Mouse (Mus musculus) neural tube, embryonic 14.5 days (tissue): ENCODE measurements around the gene Grik3. TPM values are rescaled to one million over a fixed set of nuclear protein-coding genes. Genes with fewer than 3 reads are reported as not detected.

Experiments
- ATAC-seq: fragments of 200-750 bp; cut with Nextera tagmentation; 2 replicates; pipeline ENCODE4 v1.8.0; 2017; ENCODE audit warnings: low read depth, mild to moderate bottlenecking, moderate TSS enrichment, moderate library complexity
- H3K27ac ChIP-seq: fragments of 300-500 bp; sonication (generic); 2 replicates; pipeline ENCODE4 v1.5.1; 2014; ENCODE audit warnings: low read depth, mild to moderate bottlenecking, control low read depth, low read length, moderate library complexity, mixed read lengths
- H3K27me3 ChIP-seq: fragments of 300-500 bp; sonication (generic); 2 replicates; pipeline ENCODE4 v1.6.1; 2014; ENCODE audit warnings: low read length; ENCODE audit not compliant: control insufficient read depth, insufficient read depth
- H3K36me3 ChIP-seq: fragments of 300-500 bp; sonication (generic); 2 replicates; pipeline ENCODE4 v1.6.1; 2014; ENCODE audit warnings: low read length, mixed read lengths; ENCODE audit not compliant: control insufficient read depth, insufficient read depth
- H3K4me1 ChIP-seq: fragments of 300-500 bp; sonication (generic); 2 replicates; pipeline ENCODE4 v1.6.1; 2014; ENCODE audit warnings: low read length; ENCODE audit not compliant: control insufficient read depth, insufficient read depth
- H3K4me2 ChIP-seq: fragments of 300-500 bp; sonication (generic); 2 replicates; pipeline ENCODE4 v1.6.1; 2014; ENCODE audit warnings: mild to moderate bottlenecking, low read depth, low read length, control low read depth
- H3K4me3 ChIP-seq: fragments of 300-500 bp; sonication (generic); 2 replicates; pipeline ENCODE4 v1.5.1; 2014; ENCODE audit warnings: low read depth, low read length, control low read depth, mixed read lengths
- H3K9ac ChIP-seq: fragments of 300-500 bp; sonication (generic); replicated peaks from 2 replicates; pipeline ENCODE4 v1.6.1; 2014; ENCODE audit warnings: low read depth, mild to moderate bottlenecking, control low read depth, low read length, mixed read lengths
- H3K9me3 ChIP-seq: fragments of 300-500 bp; sonication (generic); 2 replicates; pipeline ENCODE4 v1.6.1; 2016; ENCODE audit warnings: low read length; ENCODE audit not compliant: control insufficient read depth
- WGBS: fragments of 180-500 bp; shearing (Covaris S2); extraction: QIAGEN DNeasy Blood & Tissue Kit; methylation state at CpG from one replicate; pipeline ENCODE4 v1.1.7; 2014; 5-methylcytosine and 5-hydroxymethylcytosine counted together
- polyA plus RNA-seq: library from polyadenylated mRNA; unstranded; fragments of >200 nt; fragmentation: Nextera tagmentation; extraction: Ambion mirVana; gene quantifications from 2 replicates; pipeline ENCODE4 v1.2.1, GENCODE M21; 2014

Gene Grik3
- polyA plus RNA-seq, 1 experiment from 2014 or later: 8.0 TPM

DNA sequence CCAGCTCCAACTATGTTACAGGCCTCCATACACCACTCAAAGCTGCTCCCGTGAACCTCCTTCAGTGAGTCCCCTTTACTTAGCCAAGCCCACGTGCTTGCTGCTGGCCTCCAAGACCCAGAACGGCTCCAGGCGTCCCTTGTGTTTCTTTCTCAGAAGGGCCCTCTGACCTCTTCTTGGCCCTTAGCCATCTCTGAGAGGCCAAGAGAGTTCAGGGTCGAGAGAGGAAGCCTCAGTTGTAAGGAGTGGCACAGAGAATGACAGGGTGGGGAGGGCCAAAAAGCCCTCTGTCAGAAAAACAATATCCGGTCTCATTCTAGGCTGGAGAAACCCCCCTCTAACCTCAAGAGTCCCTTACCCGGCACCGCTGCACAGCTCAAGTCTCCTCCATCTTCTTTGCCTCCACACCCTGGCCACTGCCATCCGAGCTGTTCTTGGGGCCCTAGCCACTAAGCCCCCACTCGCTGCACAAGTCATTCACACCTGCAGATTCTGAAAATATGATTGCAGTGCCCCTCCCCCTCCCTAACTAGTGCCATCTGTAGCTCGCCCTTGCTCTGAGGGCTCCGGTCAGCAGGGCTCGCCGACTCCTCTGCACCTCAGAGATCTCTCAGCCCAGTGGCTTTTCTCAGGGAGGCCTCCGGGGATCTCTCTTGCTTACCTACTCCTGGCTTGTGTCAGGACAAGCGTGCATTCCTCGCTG lies 73.7 kb downstream of the Grik3 start:
- H3K4me1 ChIP-seq: peaks cover 11% of the 10 kb centered on the region
- ATAC-seq: no peak
- WGBS: 58% methylated on average over 17 of the region's 17 CpGs
- H3K36me3 ChIP-seq: no peaks in the 10 kb centered on the region
- H3K9me3 ChIP-seq: no peaks in the 10 kb centered on the region
- no peak overlapping the region for H3K4me2 ChIP-seq
- H3K4me3 ChIP-seq: no peak overlapping the region
- no peaks in the 10 kb centered on the region for H3K27me3 ChIP-seq
- no peak overlapping the region for H3K27ac ChIP-seq
- H3K9ac ChIP-seq: no peak overlapping the region

DNA sequence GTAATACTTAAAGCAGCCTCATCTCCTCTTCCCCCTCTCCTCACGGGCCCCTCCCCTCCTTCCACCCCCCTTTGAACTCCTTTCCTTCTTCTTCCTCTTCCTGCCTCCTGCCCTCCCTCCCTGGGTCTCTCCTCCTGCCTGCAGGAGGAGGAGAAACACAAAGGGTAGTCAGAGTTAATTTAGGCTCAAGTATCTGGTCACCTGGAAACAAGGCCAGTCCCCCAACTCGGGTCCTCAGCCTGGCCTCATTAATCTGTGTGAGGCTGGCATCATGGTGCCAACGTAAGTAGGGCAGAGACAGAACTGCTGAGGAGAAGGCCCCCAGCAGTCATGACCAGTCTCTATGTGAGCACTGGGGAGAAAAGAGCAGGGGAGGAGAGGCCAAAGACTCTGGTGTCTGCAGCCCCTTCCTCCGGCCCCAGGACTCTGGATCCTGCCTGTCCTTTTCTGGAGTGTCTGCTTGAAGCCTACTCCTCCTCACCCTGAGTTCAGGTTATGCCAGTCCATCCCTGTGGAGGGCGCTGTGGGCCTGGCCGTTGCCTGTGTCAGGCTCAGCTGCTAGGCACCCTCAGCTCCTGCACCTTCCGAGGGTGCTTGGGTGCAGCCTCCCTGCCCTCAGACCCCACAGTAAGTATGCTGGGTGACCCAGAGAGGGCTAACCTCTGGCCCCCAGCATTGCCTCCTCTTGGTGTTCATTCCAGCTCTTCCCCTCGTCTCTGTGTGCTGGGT lies 75.4 kb downstream of the Grik3 start:
- H3K4me3 ChIP-seq: no peak overlapping the region
- no peak overlapping the region for H3K27ac ChIP-seq
- no peak overlapping the region for H3K4me2 ChIP-seq
- no peak overlapping the region for H3K9ac ChIP-seq
- ATAC-seq: no peak
- WGBS: 51% methylated on average over 8 of the region's 8 CpGs
- H3K4me1 ChIP-seq: peaks cover 7% of the 10 kb centered on the region; the same call in 1 of the 2 replicates
- H3K27me3 ChIP-seq: no peaks in the 10 kb centered on the region
- H3K9me3 ChIP-seq: no peaks in the 10 kb centered on the region
- H3K36me3 ChIP-seq: no peaks in the 10 kb centered on the region

DNA sequence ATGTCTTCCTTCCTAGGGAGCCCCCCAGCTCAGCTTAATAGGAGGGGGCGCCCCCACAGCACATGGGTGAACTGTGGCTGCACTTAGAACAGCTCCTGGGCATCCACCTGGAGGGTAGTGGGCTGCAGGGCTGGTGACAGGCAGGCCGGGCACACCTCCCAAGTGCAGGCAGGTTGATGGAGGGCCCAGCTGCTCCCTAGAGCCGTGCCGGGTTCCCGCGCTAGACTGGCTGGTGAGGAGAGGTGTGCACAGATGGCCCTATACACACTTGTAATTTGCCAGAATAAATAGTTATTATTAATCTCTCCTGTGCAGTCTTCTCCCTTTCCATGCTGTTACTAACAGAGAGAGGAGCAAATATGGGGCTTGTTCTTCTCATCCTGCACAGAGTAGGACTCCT lies 77.7 kb downstream of the Grik3 start:
- no peaks in the 10 kb centered on the region; the same call in 1 of the 2 replicates for H3K27me3 ChIP-seq
- no peak overlapping the region for H3K9ac ChIP-seq
- no peak overlapping the region for H3K4me2 ChIP-seq
- 59% methylated on average over 6 of the region's 6 CpGs for WGBS
- ATAC-seq: no peak
- no peaks in the 10 kb centered on the region for H3K9me3 ChIP-seq
- H3K36me3 ChIP-seq: no peaks in the 10 kb centered on the region
- H3K4me3 ChIP-seq: no peak overlapping the region
- no peak overlapping the region for H3K27ac ChIP-seq
- peaks cover 17% of the 10 kb centered on the region for H3K4me1 ChIP-seq

DNA sequence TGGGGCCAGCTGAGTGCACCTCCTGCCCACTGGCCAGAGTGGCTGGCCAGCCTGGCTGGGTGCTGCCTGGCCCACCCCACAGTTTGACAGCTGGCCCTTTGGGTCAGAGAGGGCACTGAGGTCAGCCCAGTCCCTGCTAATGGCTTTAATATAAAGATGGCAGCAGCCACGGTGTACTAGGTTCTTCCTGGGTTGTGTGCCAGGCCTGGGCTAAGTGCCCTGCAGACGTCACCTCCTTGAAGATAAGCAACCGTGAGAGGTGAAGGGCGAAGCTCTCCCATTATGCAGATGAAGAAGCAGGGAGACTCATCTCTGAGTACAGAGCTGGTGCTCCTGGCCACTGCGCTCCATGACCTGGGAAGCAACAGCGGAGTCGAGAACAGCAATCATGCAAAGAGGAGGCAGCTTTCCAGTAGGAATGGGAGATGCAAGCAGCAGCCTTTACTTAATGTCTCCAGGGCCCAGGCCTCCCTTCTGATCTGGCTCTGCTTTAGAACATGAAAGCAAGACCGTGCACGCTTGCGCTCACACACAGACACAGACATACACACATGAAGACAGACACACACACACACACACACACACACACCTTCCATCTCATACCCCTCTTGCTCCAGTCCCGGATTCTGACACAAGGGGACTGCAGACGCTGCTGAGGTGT lies 81.3 kb downstream of the Grik3 start:
- Histone ChIP-seq H3K36me3 (no peaks in the 10 kb centered on the region), H3K9me3 (no peaks in the 10 kb centered on the region), H3K4me3 (no peak overlapping the region), H3K4me2 (no peak overlapping the region), H3K4me1 (peaks cover 17% of the 10 kb centered on the region), H3K9ac (no peak overlapping the region), H3K27ac (0 out of 2 replicates have a peak overlapping the region, but pooled peaks have one; percentile 16), H3K27me3 (no peaks in the 10 kb centered on the region; the same call in 1 of the 2 replicates)
- 33% methylated on average over 12 of the region's 12 CpGs for WGBS
- peak; percentile 35; the same call in 1 of the 2 replicates for ATAC-seq

DNA sequence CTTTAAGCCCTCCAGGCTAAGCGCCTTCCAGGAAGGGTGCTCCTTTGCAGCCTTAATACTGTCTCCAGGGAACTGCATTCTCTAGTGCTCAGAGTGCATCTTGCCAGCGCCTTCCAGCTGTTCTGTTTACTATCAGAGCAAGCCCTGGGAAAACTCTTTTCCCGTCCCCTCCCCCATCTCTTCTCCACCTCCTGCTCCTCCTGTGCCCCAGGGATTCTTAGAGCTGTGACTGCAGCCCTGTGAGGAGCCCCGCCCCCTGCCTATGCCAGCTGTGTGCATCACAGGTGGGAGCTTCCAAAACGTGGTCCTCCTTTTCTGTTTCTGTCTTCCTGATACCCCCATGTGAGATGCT lies 81.8 kb downstream of the Grik3 start:
- ATAC-seq: peak; percentile 35; the same call in 1 of the 2 replicates
- H3K4me3 ChIP-seq: no peak overlapping the region
- no peak overlapping the region for H3K9ac ChIP-seq
- no peaks in the 10 kb centered on the region for H3K9me3 ChIP-seq
- 7% methylated on average over 5 of the region's 5 CpGs for WGBS
- no peak overlapping the region for H3K27ac ChIP-seq
- no peaks in the 10 kb centered on the region; the same call in 1 of the 2 replicates for H3K27me3 ChIP-seq
- H3K36me3 ChIP-seq: no peaks in the 10 kb centered on the region
- no peak overlapping the region for H3K4me2 ChIP-seq
- peaks cover 17% of the 10 kb centered on the region for H3K4me1 ChIP-seq

DNA sequence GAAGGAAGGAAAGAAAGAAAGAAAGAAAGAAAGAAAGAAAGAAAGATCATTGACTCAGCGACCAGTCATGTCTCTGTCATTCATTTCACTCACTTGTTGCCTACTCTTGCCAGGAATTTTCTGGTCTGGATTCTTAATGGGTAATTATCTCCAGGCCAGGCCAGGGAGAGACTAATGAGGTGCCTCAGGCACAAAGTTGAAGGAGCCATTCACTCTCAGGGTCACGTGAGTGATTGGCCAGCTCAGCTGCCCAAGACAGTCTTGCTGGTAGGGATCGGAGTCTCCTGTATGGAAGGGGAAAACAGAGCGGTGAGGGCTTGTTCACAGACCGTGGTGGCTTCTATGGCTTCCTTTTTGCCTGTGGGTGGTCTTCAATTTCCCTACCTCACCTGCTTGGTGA lies 82.5 kb downstream of the Grik3 start:
- H3K9ac ChIP-seq: no peak overlapping the region
- no peak overlapping the region for H3K4me3 ChIP-seq
- no peak for ATAC-seq
- no peak overlapping the region for H3K27ac ChIP-seq
- no peaks in the 10 kb centered on the region for H3K36me3 ChIP-seq
- no peak overlapping the region for H3K4me2 ChIP-seq
- no peaks in the 10 kb centered on the region for H3K9me3 ChIP-seq
- H3K4me1 ChIP-seq: peaks cover 17% of the 10 kb centered on the region
- H3K27me3 ChIP-seq: no peaks in the 10 kb centered on the region; the same call in 1 of the 2 replicates
- 28% methylated on average over 5 of the region's 5 CpGs for WGBS

DNA sequence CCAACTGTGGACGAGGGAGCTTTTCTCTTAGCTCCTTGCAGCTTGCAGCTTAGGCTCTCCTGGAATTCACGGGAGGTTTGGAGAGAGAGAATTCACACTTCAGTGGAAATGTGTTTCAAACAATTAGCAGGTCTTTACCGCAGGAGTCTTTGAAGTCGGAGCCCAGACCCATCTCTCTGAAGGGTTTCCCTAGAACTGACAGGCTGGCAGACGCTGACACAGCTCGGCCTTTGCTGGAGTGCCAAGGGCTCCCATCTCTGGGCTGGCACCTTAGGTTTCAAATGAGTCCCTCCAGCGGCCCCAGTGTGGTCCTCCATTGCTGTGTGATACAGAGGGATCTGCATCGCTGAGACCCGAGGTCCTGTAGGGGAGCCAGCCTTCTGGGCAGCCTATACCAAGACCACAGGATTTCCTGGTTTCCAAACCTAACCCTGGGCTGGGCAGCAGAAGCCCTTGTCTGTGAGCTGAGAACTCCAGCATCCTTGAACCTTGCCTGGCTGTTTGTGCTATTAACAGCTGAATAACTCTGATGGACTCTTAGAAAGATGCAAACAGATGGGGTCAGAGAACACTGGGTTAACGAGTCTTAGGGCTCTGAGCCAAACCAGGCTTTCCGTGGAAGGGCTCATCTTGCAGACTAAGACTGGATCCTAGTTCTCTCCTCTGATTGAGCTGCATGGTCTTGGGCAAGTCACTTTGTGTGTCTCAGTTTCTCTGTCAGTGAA lies 83.6 kb downstream of the Grik3 start:
- H3K36me3 ChIP-seq: no peaks in the 10 kb centered on the region
- WGBS: 20% methylated on average over 11 of the region's 11 CpGs
- peaks cover 17% of the 10 kb centered on the region for H3K4me1 ChIP-seq
- no peak overlapping the region for H3K4me2 ChIP-seq
- H3K9ac ChIP-seq: no peak overlapping the region
- no peaks in the 10 kb centered on the region; the same call in 1 of the 2 replicates for H3K27me3 ChIP-seq
- no peak for ATAC-seq
- no peak overlapping the region for H3K4me3 ChIP-seq
- no peak overlapping the region for H3K27ac ChIP-seq
- no peaks in the 10 kb centered on the region for H3K9me3 ChIP-seq

DNA sequence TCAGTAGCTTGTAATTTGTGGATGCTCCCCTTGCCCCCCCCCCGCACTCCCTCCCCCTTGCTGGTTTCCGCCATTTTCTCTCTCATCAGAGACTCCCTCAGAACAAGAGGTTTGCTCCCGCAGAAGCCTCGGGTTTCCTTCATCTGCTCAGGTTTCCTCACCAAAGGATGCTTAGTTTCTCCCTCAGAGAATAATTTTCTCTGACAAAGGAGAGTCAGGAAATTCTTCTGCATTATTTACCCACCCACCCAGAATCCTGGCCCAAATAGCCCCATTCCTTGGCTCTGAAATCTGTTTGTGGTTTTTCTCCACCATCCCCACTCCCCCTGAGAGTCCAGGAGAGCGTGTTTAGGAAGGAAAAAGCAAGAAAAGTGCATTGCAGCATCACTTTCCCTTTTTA lies 89.8 kb downstream of the Grik3 start:
- Histone ChIP-seq H3K4me2 (no peak overlapping the region), H3K27ac (no peak overlapping the region), H3K36me3 (no peaks in the 10 kb centered on the region), H3K4me1 (no peaks in the 10 kb centered on the region), H3K4me3 (no peak overlapping the region), H3K27me3 (no peaks in the 10 kb centered on the region; the same call in 1 of the 2 replicates), H3K9ac (no peak overlapping the region), H3K9me3 (no peaks in the 10 kb centered on the region)
- no peak for ATAC-seq
- whole genome bisulfite sequencing: 42% methylated on average over 5 of the region's 5 CpGs
